Mouse (Mus musculus) forebrain, embryonic 10.5 days (tissue): ENCODE measurements at regions not wholly inside any gene's neighbourhood (a gene's known extent, or its start where the extent isn't known, plus 50 kb on each side); places are given as distances from the start of the nearest gene placed in this dataset.

ENCODE experiments used
- DNase-seq: peaks from one replicate; pipeline ENCODE4 v3.0.0-alpha.2; 2017; ENCODE audit warnings: low spot score; ENCODE audit errors: extremely low spot score
- H3K27ac ChIP-seq: fragments of 300-500 bp; sonication (generic); 2 replicates; pipeline ENCODE4 v1.5.1; 2016; ENCODE audit warnings: mild to moderate bottlenecking
- H3K27me3 ChIP-seq: fragments of 300-500 bp; sonication (generic); 2 replicates; pipeline ENCODE4 v1.6.1; 2016; ENCODE audit warnings: mild to moderate bottlenecking; ENCODE audit not compliant: poor library complexity, severe bottlenecking
- H3K36me3 ChIP-seq: fragments of 300-500 bp; sonication (generic); replicated peaks from 2 replicates; pipeline ENCODE4 v1.6.1; 2016; ENCODE audit warnings: mild to moderate bottlenecking, moderate library complexity
- H3K4me1 ChIP-seq: fragments of 300-500 bp; sonication (generic); 2 replicates; pipeline ENCODE4 v1.6.1; 2016
- H3K4me3 ChIP-seq: fragments of 300-500 bp; sonication (generic); 2 replicates; pipeline ENCODE4 v1.5.1; 2016; ENCODE audit warnings: mild to moderate bottlenecking, moderate library complexity
- H3K9me3 ChIP-seq: fragments of 300-500 bp; sonication (generic); 2 replicates; pipeline ENCODE4 v1.6.1; 2016; ENCODE audit warnings: mild to moderate bottlenecking, moderate library complexity
- WGBS: fragments of 180-500 bp; shearing (Covaris S2); methylation state at CpG from one replicate; pipeline ENCODE4 v1.1.7; 2016; 5-methylcytosine and 5-hydroxymethylcytosine counted together

GRCm38 (mm10) chr5:41347416-41347815, 360.5 kb downstream of the Rab28 start:
- DNase-seq = no peak
- Histone ChIP-seq H3K27me3 (no peaks in the 10 kb centered on the region), H3K4me3 (no peak overlapping the region), H3K27ac (no peak overlapping the region), H3K4me1 (no peaks in the 10 kb centered on the region), H3K36me3 (no peaks in the 10 kb centered on the region), H3K9me3 (no peaks in the 10 kb centered on the region)
- 91% methylated on average over 3 of the region's 3 CpGs for WGBS

GRCm38 (mm10) chr5:41340581-41340980, 367.4 kb downstream of the Rab28 start:
- no peak overlapping the region for H3K4me3 ChIP-seq
- H3K4me1 ChIP-seq = no peaks in the 10 kb centered on the region
- WGBS = 90% methylated on average over 1 of the region's 1 CpGs
- H3K27me3 ChIP-seq = no peaks in the 10 kb centered on the region
- no peak for DNase-seq
- no peaks in the 10 kb centered on the region for H3K36me3 ChIP-seq
- no peaks in the 10 kb centered on the region for H3K9me3 ChIP-seq
- H3K27ac ChIP-seq = no peak overlapping the region

GRCm38 (mm10) chr5:41296440-41296839, 411.5 kb downstream of the Rab28 start:
- Histone ChIP-seq H3K27me3 (no peaks in the 10 kb centered on the region), H3K36me3 (no peaks in the 10 kb centered on the region), H3K9me3 (no peaks in the 10 kb centered on the region), H3K4me3 (no peak overlapping the region), H3K4me1 (no peaks in the 10 kb centered on the region), H3K27ac (no peak overlapping the region)
- 72% methylated on average over 1 of the region's 1 CpGs for WGBS
- no peak for DNase-seq

DNA sequence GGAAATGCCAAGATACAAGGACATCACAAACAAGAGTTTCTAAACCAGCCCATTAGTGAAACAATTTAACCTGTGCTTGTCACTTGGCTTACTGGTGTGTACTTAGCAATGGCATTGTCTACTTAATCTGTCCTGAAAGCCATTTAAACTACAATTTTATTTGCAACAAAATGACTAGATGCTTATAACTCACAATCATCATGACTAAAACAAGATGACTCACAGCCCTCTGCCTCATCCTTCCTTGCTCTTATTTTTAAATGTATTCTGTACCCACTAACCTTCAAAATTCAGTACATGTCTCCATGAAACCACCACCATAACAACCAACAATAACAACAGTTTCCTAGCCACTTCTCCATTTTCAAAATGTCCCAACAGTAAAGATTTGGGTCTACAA, 441.2 kb downstream of the Rab28 start:
- Histone ChIP-seq H3K4me1 (no peaks in the 10 kb centered on the region), H3K27ac (no peak overlapping the region), H3K4me3 (no peak overlapping the region), H3K9me3 (no peaks in the 10 kb centered on the region), H3K27me3 (no peaks in the 10 kb centered on the region), H3K36me3 (no peaks in the 10 kb centered on the region)
- DNase-seq = no peak

GRCm38 (mm10) chr5:41266317-41266716, 441.6 kb downstream of the Rab28 start:
- H3K9me3 ChIP-seq = no peaks in the 10 kb centered on the region
- no peak for DNase-seq
- no peaks in the 10 kb centered on the region for H3K4me1 ChIP-seq
- 71% methylated on average over 2 of the region's 2 CpGs for WGBS
- no peaks in the 10 kb centered on the region for H3K36me3 ChIP-seq
- H3K27me3 ChIP-seq = no peaks in the 10 kb centered on the region
- no peak overlapping the region for H3K4me3 ChIP-seq
- no peak overlapping the region for H3K27ac ChIP-seq

- no peak overlapping the region for H3K4me3 ChIP-seq
- H3K27me3 ChIP-seq = no peaks in the 10 kb centered on the region
- DNase-seq = no peak
- no peak overlapping the region for H3K27ac ChIP-seq
- H3K4me1 ChIP-seq = no peaks in the 10 kb centered on the region
- 88% methylated on average over 5 of the region's 5 CpGs for WGBS
- no peaks in the 10 kb centered on the region for H3K36me3 ChIP-seq
- H3K9me3 ChIP-seq = no peaks in the 10 kb centered on the region
Measured at GRCm38 (mm10) chr5:41261654-41262237, 446.2 kb downstream of the Rab28 start.
